Mouse (Mus musculus): ENCODE measurements around the gene Ap3b2.

Gene Ap3b2

DNA sequence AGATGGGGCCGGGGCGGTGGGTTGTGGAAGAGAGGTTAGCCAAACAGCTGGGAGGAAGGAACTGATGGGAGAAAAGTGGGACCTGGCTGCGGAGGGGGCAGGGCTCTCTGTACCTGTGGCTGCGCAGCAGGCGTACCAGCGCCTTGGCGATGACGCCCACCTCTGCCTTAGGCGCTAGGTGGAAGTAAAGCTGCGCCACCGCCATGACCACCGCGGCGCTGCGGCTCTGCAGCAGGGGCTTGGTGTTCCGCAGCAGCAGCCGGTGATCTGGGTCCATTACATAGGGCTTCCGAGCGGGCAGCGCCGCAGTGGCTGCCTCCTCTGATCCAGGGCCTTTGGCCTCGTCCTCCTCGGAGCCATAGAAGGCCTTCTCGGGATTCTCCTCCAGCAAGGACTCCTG, 16.9 kb downstream of the Ap3b2 start:
- no peak for DNase-seq (ENCODE audit: low spot score)

DNA sequence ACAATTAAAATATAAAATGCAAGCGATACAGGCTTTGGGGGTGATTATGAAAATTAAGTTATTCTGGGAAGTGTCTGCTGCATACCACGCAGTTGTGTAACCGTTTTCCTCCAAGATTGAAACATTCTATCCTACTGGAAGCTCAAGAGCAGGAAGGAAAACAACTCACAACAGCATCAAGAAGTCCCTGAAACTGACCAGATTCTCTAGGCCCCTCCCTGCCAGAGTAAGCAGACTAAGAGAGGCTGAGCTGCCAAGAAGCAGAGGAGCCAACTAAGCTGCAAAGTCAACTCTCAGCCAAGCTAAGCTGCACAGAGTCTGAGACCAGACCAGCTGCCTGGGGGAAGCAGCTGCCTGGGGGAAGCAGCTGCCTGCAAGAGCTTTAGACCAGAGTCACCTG, 18.5 kb downstream of the Ap3b2 start:
- no peak for DNase-seq (ENCODE audit: low spot score)

- DNase-seq (ENCODE audit: low spot score) = no peak
Measured at GRCm38 (mm10) chr7:81464906-81465450, 28.7 kb downstream of the Ap3b2 start.

GRCm38 (mm10) chr7:81464116-81464515, 29.6 kb downstream of the Ap3b2 start:
- peak; percentile 14 for DNase-seq (ENCODE audit: low spot score)

- DNase-seq (ENCODE audit: low spot score) = no peak
Measured at GRCm38 (mm10) chr7:81462815-81463214, 30.9 kb downstream of the Ap3b2 start.

GRCm38 (mm10) chr7:81455155-81455651, 38.5 kb downstream of the Ap3b2 start, which contains the start of gene Cpeb1:
Gene Cpeb1, minus strand, starts transcription at chr7:81455465.
- peak; percentile 58 for DNase-seq (ENCODE audit: low spot score)

- DNase-seq (ENCODE audit: low spot score) = peak; percentile 40
Measured at GRCm38 (mm10) chr7:81454331-81455039, 39.2 kb downstream of the Ap3b2 start.

DNA sequence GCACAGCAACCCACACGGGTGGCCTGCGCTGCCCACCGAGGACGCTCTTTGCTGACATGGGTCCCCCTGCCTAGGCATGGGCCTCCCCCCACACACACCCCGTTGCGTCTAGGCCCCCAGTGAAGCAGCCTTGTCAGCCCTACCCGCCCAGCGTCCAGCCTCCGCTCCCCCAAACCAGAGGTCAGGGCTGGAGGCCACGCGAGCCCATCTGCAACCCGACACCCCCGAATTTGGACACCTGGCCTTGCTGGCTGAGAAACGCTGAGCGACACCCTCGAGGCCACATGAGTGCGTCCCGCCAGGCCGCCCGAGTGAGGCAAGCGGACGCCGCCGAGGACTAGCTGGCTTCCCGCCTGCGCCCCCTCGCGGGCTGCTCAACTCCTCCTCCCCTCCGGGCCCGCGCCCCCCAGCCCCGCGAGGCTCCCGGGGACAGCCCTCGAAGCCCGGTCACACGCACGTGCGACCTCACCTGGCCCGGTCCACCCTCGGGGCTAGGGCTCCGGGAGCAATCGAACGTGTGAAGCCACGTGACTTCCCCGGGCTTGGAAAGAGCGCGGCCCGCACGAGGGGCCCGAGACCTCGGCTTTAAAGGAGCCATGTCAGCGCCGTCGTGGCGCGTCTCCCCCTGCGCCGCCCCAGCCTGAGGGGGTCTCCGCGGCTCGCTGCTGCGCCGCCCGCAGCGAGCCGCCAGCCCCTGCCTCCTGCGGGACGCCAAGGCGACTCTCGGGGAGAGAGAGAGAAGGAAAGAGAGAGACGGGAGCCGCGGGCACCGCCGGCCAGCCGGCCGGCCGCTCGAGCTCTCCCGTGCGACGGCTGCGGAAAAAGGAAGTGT, 40.1 kb downstream of the Ap3b2 start:
- peak; percentile 37 for DNase-seq (ENCODE audit: low spot score)

DNA sequence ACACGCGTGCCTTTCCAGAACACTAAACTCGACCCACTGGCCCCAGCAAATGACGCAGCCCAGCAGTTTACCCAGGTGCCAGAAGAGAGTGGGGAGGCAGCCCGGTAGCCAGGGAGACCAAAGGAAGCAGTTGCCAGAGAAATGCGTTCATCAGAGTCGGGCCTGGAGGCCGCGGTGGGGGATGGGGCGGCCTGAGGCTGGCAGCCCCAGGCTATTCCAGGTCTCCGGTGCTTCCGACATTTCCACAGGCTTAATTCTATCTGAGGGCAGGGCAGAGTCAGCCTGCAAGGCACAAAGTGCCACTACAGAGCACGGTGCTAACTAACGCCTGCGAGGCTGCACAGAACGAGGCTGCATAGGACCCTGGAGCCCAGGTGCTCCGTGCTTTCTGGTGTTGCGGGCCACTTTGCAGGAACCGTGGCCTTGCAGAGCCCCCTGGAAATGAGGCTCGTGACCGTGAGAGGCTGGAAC, 40.7 kb downstream of the Ap3b2 start:
- DNase-seq (ENCODE audit: low spot score) = peak; percentile 23

Measured in ovary, postnatal 36 days (tissue).